Mouse (Mus musculus) intestine, postnatal 0 days (tissue): ENCODE data around the gene Lgals7. TPM values are rescaled to one million over a fixed set of nuclear protein-coding genes. Genes with fewer than 3 reads are reported as not detected.

Source experiments
- ATAC-seq: fragments of 200-750 bp; cut with Nextera tagmentation; 2 replicates; pipeline ENCODE4 v1.8.0; 2017; ENCODE audit warnings: mild to moderate bottlenecking, moderate TSS enrichment, moderate library complexity
- H3K27ac ChIP-seq: fragments of 300-500 bp; sonication (generic); 2 replicates; pipeline ENCODE4 v1.5.1; 2014; ENCODE audit warnings: mild to moderate bottlenecking, low read depth, low read length, moderate library complexity
- H3K27me3 ChIP-seq: fragments of 300-500 bp; sonication (generic); replicated peaks from 2 replicates; pipeline ENCODE4 v1.6.1; 2014; ENCODE audit warnings: low read length, mixed read lengths; ENCODE audit not compliant: control insufficient read depth, insufficient read depth
- H3K36me3 ChIP-seq: fragments of 300-500 bp; sonication (generic); 2 replicates; pipeline ENCODE4 v1.6.1; 2014; ENCODE audit warnings: mild to moderate bottlenecking, moderate library complexity; ENCODE audit not compliant: control insufficient read depth, insufficient read depth
- H3K4me1 ChIP-seq: fragments of 300-500 bp; sonication (generic); replicated peaks from 2 replicates; pipeline ENCODE4 v1.6.1; 2014; ENCODE audit warnings: antibody characterized with exemption, low read length, mixed read lengths; ENCODE audit not compliant: control insufficient read depth, insufficient read depth
- H3K4me2 ChIP-seq: fragments of 300-500 bp; sonication (generic); replicated peaks from 2 replicates; pipeline ENCODE4 v1.6.1; 2014; ENCODE audit warnings: low read depth, mild to moderate bottlenecking, moderate library complexity
- H3K4me3 ChIP-seq: fragments of 300-500 bp; sonication (generic); 2 replicates; pipeline ENCODE4 v1.5.1; 2014; ENCODE audit warnings: low read depth, low read length
- H3K9ac ChIP-seq: fragments of 300-500 bp; sonication (generic); 2 replicates; pipeline ENCODE4 v1.6.1; 2014; ENCODE audit warnings: mild to moderate bottlenecking, low read depth, low read length
- H3K9me3 ChIP-seq: fragments of 300-500 bp; sonication (generic); 2 replicates; pipeline ENCODE4 v1.6.1; 2016; ENCODE audit warnings: mixed run types; ENCODE audit not compliant: control insufficient read depth
- CTCF ChIP-seq: sonication (generic); IDR thresholded peaks from 2 replicates; pipeline ENCODE4 v1.5.1; 2016; ENCODE audit warnings: low read depth, mild to moderate bottlenecking, control low read depth, antibody characterized with exemption, moderate library complexity
- WGBS: fragments of 180-500 bp; shearing (Covaris S2); extraction: QIAGEN DNeasy Blood & Tissue Kit; methylation state at CpG from one replicate; pipeline ENCODE4 v1.1.7; 2014; 5-methylcytosine and 5-hydroxymethylcytosine counted together
- polyA plus RNA-seq: library from polyadenylated mRNA; unstranded; fragments of >200 nt; fragmentation: Nextera tagmentation; extraction: Ambion mirVana; gene quantifications from 2 replicates; pipeline ENCODE4 v1.2.1, GENCODE M21; 2015

Gene Lgals7
- polyA plus RNA-seq, 1 experiment from 2014 or later = 2.0 TPM

DNA sequence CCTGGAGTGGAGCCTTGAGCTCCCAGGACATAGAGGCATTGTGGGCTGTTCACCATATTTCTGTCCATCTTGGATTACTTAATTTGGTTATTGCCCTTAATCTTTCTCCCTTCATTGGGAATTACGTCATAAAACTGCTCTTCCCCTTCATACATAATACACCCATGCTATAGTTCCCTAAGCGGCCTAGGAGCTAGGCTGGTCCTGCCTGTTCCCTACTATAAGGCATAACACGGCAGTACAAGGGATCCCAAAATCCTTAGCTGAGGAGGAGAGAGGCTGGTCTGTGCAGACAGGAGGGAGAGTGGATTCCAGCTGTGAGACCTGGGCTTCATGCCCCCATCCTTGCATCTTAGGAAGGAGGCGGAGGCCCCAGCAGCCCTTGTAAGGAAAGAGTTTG is 45.7 kb upstream of the Lgals7 start:
- Histone ChIP-seq H3K4me1 (peaks cover 5% of the 10 kb centered on the region; the same call in 1 of the 2 replicates), H3K9ac (no peak overlapping the region), H3K27ac (peak overlapping the region; percentile 57), H3K9me3 (no peaks in the 10 kb centered on the region), H3K36me3 (peaks cover 95% of the 10 kb centered on the region), H3K4me3 (no peak overlapping the region), H3K27me3 (no peaks in the 10 kb centered on the region), H3K4me2 (no peak overlapping the region)
- WGBS = 64% methylated on average over 4 of the region's 4 CpGs
- no peak for TF ChIP-seq CTCF
- ATAC-seq = no peak

GRCm38 (mm10) chr7:28818436-28818835 is 45.2 kb upstream of the Lgals7 start:
- Histone ChIP-seq H3K4me2 (no peak overlapping the region), H3K9me3 (no peaks in the 10 kb centered on the region), H3K27ac (peak overlapping the region; percentile 57; the same call in 1 of the 2 replicates), H3K36me3 (peaks cover 92% of the 10 kb centered on the region), H3K27me3 (no peaks in the 10 kb centered on the region), H3K9ac (no peak overlapping the region), H3K4me3 (no peak overlapping the region), H3K4me1 (peaks cover 2% of the 10 kb centered on the region; the same call in 1 of the 2 replicates)
- WGBS = 85% methylated on average over 18 of the region's 18 CpGs
- no peak for ATAC-seq
- TF ChIP-seq CTCF = no peak

- Histone ChIP-seq H3K36me3 (peaks cover 87% of the 10 kb centered on the region), H3K27me3 (no peaks in the 10 kb centered on the region), H3K4me2 (no peak overlapping the region), H3K27ac (peak overlapping the region; percentile 50; the same call in 1 of the 2 replicates), H3K9me3 (no peaks in the 10 kb centered on the region), H3K4me1 (no peaks in the 10 kb centered on the region), H3K4me3 (no peak overlapping the region), H3K9ac (no peak overlapping the region)
- no peak for TF ChIP-seq CTCF
- WGBS = 55% methylated on average over 4 of the region's 4 CpGs
- no peak for ATAC-seq
Observed at GRCm38 (mm10) chr7:28818861-28819452, 44.7 kb upstream of the Lgals7 start.

DNA sequence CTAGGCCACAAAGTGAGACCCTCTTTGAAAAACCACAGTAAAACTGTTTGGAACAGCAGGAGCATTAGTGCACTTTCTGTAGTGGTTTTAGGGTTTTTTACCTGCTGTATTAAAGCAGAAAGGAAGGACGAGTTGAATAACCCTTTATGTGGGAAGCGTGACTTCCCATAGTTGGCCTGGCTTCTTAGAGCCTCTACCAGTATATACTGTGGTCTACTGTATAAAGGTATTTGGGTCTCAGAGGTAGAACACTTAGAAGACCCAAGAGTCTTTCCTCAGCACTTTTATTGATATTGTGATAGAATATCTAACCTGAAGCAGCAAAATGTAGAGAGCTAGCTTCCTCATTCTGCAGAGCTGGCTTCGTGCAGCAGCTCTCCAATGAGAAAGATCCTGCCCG is 44.1 kb upstream of the Lgals7 start:
- no peaks in the 10 kb centered on the region for H3K27me3 ChIP-seq
- no peaks in the 10 kb centered on the region for H3K4me1 ChIP-seq
- H3K27ac ChIP-seq = no peak overlapping the region
- H3K36me3 ChIP-seq = peaks cover 81% of the 10 kb centered on the region
- no peak for TF ChIP-seq CTCF
- 72% methylated on average over 4 of the region's 4 CpGs for WGBS
- no peaks in the 10 kb centered on the region for H3K9me3 ChIP-seq
- H3K4me2 ChIP-seq = no peak overlapping the region
- no peak overlapping the region for H3K9ac ChIP-seq
- H3K4me3 ChIP-seq = no peak overlapping the region
- ATAC-seq = no peak

DNA sequence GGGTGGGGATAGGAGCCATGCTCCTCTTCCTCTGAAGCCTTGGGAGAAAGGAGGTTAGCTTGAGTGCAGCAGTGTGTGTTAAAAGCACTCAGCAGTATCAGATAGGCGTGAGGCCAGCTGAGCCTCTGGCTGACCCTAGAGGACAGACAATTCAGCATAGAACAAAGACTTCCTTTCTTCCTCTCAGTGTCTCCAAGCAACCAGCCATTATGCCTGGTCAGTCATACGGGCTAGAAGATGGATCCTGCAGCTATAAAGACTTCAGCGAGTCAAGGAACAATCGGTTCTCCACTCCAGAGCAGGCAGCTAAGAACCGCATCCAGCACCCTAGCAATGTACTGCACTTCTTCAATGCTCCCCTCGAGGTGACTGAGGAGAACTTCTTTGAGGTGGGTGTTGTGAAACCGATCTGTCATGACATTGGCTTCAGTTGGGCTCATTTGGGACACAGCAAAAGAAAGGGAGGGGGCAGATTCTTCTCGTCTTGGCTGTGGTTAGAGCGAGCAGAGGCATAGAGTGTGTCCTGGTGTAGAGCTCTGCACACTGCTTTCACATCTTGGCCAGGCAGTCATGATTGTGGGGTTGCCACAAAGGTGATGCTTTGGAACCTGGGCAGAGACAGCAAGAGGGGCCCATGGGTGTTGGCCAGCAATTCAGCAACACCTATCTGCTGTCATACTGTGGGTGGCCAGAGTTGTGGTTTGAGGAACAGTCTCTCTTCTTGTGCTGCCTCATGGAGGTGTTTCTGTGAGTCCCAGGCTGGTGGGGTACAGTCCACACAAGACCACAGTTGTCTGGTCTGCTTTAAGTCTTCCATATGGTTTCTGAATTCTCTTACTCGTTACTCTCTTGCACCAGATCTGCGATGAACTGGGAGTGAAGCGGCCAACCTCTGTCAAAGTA is 43.0 kb upstream of the Lgals7 start:
- no peak for TF ChIP-seq CTCF
- no peaks in the 10 kb centered on the region for H3K27me3 ChIP-seq
- H3K9ac ChIP-seq = no peak overlapping the region
- no peak overlapping the region for H3K4me2 ChIP-seq
- no peaks in the 10 kb centered on the region for H3K4me1 ChIP-seq
- peaks cover 72% of the 10 kb centered on the region for H3K36me3 ChIP-seq
- 63% methylated on average over 12 of the region's 12 CpGs for WGBS
- no peak for ATAC-seq
- peak overlapping the region; percentile 58 for H3K27ac ChIP-seq
- no peaks in the 10 kb centered on the region for H3K9me3 ChIP-seq
- no peak overlapping the region for H3K4me3 ChIP-seq

DNA sequence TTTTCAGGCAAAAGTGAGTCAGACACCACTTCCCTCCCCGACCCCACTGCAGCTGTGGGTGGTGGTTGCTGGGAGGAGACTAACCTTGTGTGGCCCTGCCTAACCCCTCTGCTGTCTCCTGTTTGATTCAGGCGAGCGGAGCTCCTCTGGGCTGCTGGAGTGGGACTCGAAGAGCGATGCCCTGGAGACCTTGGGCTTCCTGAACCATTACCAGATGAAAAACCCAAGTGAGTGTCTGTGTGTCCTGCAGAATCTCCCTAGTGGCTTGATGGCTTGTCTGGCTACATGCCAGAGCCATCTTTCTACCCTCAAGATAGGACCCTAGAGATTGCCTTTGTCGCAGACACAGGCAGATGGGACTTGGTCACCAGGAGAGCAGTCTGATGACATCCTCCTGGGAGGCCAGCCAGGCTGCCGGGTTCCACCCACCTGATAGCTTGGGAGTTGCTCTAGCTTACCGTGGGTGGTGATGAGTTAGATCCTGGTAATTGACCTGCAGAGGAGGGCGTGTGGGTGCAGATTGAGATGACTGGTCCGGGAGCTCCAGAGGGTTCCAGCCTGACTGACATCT is 42.3 kb upstream of the Lgals7 start:
- Histone ChIP-seq H3K4me3 (no peak overlapping the region), H3K4me1 (no peaks in the 10 kb centered on the region), H3K36me3 (peaks cover 67% of the 10 kb centered on the region), H3K9me3 (no peaks in the 10 kb centered on the region), H3K27me3 (no peaks in the 10 kb centered on the region), H3K4me2 (no peak overlapping the region), H3K27ac (peak overlapping the region; percentile 58), H3K9ac (no peak overlapping the region)
- ATAC-seq = no peak
- TF ChIP-seq CTCF = no peak
- WGBS = 53% methylated on average over 10 of the region's 10 CpGs
